Mouse (Mus musculus): ENCODE measurements at regions not wholly inside any gene's neighbourhood (a gene's known extent, or its start where the extent isn't known, plus 50 kb on each side); places are given as distances from the start of the nearest gene placed in this dataset.
"Not testable (repeated sequence)": the region's sequence is repeated elsewhere in the genome, so short reads cannot be mapped to it uniquely, and the experiment has no call there.

GRCm38 (mm10) chr13:50906431-50906830 lies 194.2 kb upstream of the Spin1 start:
- DNase-seq: not testable (repeated sequence)

DNA sequence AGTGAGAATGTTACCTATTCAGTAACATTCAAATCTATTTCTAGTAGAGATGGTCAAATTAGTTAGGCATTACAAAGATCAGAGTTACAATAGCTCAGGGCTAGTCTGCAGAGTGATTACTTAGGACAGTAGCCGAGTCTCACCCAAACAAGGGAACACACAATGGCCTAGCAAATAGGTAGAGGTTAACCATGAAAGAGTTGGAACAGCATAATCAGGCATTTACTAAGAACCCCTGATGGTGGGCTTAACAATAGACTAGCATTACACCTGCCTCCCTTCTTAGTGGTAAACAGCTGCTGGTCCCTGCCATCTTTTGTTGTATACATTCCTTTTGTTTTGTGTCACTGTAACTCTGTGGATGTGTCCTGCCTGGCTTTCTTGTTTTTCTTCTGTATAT lies 193.8 kb upstream of the Spin1 start:
- DNase-seq: no peak

- not testable (repeated sequence) for DNase-seq
Measured at GRCm38 (mm10) chr13:50912776-50913175, 187.9 kb upstream of the Spin1 start.

DNA sequence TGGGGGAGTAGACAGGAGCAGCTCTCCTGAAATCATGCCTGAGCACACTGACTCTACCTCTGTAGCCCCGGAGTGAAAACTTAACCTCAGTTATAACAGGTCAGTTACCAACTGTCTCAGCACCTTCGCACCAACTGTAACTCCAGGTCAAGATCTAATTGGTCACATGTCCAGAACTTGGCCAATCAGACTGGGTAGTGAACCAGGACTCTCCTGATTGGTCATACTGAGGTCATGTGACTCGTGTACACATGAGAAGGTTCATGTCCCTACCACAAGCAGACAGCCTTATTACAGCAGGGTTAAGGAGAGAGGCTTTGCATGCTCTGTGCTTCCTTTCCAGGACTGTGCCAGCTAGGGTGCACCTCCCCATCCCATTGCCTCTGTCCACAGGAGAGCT lies 166.7 kb upstream of the Spin1 start:
- not testable (repeated sequence) for DNase-seq

- no peak for DNase-seq
Measured at GRCm38 (mm10) chr13:50942561-50942960, 158.1 kb upstream of the Spin1 start.

DNA sequence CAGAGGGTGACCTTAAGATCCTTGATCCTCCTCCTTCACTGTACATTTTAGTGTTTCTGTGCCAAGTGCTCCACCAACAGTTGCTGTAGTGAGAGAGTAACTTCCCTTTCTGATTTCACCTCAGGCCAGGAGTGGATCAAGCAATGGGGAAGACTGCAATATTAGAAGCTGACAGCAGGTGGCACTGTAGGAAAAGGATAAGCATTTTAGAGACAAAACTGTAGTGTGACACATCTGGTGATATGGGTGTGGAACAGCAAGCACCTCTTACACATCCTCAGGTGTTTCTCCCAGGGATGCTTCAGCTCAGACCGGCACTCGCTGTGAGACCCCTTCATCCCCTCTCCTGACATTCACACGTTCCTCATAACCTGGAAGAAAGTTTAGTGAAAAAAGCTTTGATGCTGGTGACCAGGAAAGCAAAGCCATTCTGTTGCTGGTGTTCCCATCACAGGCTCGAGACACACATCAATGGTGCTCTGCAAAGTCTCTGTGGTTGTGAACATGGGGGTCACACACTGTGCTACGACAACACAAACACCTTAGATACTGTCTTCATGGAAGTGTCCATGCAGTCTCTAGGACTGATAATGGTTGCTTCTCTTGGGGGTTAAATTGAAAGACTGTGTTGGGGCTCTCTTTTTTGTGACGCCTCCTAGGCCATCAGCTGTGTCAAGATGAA lies 151.0 kb upstream of the Spin1 start:
- DNase-seq: peak; percentile 75

GRCm38 (mm10) chr13:50954671-50955070 lies 146.0 kb upstream of the Spin1 start:
- DNase-seq: no peak

- DNase-seq: no peak
Measured at GRCm38 (mm10) chr13:50958051-50958883, 142.4 kb upstream of the Spin1 start.

DNA sequence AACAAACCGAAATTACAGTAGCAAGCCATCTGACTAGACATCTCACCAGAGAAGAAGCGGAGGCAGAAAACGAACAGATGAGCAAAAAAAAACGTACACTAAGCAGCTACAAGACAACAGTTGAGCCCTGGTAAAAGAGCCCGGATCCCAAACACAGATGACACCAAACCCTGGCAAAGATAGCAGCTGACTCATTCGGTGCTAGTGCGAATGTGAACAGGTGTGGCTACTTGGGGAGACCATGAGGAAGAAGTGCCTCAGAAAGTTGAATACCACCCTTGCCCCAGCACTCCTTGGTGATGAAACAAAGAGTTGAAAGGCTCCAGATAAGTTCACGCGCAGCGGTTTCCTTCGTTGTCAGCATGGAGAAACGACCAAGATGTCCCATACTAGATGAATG lies 139.8 kb upstream of the Spin1 start:
- no peak for DNase-seq

GRCm38 (mm10) chr13:50964070-50964469 lies 136.6 kb upstream of the Spin1 start:
- no peak for DNase-seq

DNA sequence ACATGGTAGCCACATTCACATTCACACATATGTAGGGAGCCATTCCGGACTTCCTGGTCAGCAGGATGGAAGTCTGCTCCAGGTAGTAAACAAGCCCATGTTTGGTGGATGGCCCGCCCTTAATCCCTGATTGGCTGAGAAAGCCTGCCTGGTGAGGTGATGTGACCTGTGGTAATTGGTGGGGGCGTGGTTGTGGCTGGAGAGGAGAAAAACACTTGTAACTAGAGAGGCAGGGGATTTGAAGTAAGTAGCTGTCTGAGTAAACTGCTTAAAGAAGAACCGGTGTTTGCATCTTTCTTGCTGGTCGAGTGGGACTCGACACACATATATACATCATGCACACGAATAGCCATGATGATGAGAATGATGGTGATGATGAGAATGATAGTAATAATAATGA lies 135.6 kb upstream of the Spin1 start:
- DNase-seq: not testable (repeated sequence)

DNA sequence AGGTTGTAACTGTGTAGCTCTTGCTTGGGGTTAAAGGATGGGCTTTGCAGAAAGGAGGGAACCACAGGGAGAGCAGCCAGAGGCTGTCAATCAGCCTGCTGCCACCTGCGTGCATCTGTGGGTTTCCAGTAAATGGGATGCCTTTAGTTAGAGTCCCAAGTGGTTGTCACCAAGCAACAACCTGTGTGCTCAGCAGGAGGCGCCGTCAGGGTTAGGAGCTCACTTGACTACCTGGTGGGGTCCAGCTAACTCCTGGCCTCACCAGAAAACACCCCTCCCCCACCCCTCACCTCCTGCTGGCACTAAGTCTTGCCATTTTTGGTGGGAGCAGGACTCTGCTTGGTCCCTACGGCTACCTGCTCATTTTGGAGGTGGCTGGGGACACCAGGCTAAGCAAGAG lies 135.0 kb upstream of the Spin1 start:
- DNase-seq: no peak

DNA sequence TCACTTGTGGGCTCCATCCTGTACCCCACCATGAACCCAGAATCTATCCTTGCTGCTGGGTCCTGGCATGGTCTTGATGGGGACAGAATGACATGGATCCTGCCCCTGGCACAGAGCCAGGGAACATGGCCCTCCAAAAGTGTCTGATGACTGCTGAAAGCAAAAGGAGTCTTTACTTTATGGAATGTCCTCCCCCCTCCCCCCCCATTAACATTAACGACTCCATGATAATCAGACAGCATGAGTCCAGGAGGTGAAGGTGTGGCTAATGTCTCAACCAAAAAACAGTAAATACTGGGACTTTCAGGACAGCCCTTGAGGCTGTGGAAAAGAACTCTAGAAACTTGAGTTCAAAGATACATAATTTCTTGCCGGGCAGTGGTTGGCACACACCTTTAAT lies 133.9 kb upstream of the Spin1 start:
- no peak for DNase-seq

GRCm38 (mm10) chr13:50973379-50973778 lies 127.3 kb upstream of the Spin1 start:
- DNase-seq: no peak

DNA sequence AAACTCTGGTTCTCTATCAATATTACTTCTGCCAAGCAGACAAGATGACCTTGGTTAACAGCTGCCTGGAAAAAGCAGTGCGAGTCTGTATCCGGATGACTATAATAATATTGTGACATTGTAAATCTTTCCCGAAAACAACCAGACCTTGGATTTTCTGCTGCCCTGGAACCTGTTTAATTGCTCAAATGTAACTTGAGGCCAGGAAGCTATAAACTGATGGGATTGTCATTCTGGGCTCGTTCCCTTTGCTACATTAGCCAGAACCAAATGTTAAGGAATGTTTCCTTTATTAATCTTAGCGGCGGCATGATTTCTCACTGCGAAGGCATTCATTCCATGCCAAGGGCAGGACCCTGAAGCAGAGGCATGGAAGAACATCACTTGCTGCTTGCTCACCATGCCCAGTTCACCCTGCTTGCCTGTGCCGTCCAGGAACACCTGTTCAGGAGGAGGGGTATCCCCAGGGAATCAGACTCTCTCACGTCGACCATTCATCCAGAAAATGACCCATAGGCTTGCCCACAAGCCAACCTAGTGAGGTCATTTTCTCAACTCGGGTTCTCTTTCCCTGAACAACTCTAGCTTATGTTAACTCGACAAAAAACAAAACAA lies 125.3 kb upstream of the Spin1 start:
- DNase-seq: no peak

GRCm38 (mm10) chr13:50982005-50982404 lies 118.7 kb upstream of the Spin1 start:
- no peak for DNase-seq

- no peak for DNase-seq
Measured at GRCm38 (mm10) chr13:50982990-50983389, 117.7 kb upstream of the Spin1 start.

DNA sequence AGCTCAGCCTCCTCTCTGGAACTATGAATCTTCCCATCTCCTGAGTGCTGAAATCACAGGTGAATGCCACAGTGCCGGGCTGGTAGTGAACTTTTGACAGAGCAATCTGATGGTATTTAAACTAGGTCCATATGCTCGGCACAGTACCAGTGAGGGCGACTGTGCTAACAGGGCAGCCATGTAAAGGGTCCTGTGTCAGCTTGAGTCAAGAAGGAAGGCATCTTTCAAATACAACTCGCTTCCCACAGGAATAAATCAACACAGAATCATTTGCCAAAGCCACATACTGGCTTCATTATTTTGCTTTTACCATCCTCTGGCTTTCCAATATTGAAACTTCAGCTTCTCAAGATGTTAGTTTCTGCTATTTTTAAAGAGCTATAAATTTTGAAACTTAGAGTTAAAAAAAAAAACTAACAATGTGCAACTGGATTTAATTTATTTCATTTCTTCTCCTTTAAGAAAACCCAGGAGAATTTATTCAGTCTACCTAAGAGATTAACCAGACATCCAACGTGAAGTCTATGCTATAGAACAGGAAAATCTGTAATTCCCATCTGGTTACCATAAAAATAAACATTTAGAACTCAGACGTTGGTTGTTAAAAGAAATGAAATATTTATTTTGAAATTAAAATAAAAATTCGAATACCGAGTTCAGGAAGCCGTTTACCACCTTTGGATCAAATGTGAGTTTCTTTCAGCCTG lies 108.8 kb upstream of the Spin1 start:
- DNase-seq: no peak

GRCm38 (mm10) chr13:50999738-51000137 lies 100.9 kb upstream of the Spin1 start:
- no peak for DNase-seq

DNA sequence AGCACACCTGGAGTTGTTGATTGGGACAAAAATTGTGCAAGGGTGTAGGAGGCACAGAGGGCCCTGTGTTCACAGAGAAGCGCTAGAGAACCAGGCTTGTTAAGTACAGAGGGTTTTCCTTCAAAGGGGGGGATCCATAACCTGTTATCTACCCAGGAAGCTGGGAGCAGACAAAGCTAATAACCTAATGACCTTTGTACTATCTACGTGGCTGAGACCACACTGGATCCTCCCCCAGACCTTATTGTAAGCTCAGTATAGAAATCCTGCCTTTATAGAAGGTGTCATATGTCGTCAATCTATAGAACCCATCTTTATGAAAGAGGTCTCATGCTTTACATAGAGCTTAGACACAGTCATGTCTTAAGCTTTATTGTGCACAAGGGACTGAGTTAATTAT lies 95.9 kb upstream of the Spin1 start:
- DNase-seq: no peak

- DNase-seq: no peak
Measured at GRCm38 (mm10) chr13:51010736-51011135, 89.9 kb upstream of the Spin1 start.

DNA sequence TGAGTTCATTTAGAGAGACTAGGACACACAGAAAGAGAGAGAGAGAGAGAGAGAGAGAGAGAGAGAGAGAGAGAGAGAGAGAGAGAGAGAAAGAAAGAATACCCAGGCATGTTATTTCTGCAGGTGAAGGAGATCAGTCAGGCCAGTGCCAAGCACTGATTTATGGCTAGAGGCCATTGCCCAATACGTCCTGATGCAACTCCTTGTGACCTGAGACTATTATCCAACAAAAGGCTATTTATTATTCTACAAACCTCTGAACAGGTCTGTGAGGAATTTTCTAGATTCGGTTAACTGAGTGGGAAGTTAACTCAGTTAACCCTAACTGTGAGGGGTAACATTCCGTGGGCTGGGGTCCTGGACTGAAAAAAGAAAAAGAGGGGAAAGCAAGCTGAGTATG lies 84.5 kb upstream of the Spin1 start:
- DNase-seq: no peak

- no peak for DNase-seq
Measured at GRCm38 (mm10) chr13:51016956-51017703, 83.5 kb upstream of the Spin1 start.
